Mouse (Mus musculus): ENCODE results near the gene Olfr52. TPM values are rescaled to one million over a fixed set of nuclear protein-coding genes. Genes with fewer than 3 reads are reported as not detected.
"Not testable (repeated sequence)": the region's sequence is repeated elsewhere in the genome, so short reads cannot be mapped to it uniquely, and the experiment has no call there.

Olfr52 gene
- not detected for total RNA-seq (2021)
- long read RNA-seq, experiment 1, result 0 reads
- long read RNA-seq, experiment 2, result 0 reads

DNA sequence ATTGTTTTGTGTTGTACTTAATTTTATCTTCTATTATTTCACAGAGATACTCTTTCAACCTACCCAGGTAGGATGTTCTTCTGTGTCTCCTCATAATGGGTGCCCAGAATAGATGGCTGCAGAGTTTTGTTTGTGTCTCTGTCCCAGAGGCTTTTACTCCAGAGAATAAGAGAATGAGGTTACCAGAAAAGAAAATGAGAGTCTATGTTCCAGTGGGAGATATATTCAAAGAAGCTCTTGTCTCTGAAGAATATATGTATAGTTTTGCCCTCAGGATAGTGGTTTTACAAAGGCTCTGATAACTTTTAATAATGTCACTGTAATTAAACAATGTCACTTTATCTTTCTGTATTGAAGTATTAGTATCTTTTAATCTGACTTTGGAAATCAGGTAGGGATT, at the start of gene Olfr52:
Gene Olfr52 (minus strand): TSS at position 101 of the 400 bp plus-strand sequence.
- intact Hi-C loops (cut with DNase I), result no loop called here

DNA sequence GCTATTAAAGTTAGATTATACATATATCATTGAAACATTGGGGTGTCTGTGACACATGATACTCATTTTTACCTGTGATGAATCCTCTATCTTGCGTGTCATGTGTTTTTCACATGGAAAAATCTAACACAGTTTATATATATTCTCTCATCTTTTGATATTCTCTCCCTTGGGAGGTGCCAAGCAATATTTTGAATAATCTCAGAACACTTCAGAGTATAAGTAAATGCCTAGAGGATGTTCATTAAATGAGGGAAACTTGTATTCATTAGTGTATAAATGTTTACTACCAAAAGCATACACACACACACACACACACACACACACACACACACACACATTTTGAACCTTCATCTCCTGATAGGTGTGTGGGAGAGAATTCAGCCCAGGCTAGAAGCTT, 45.8 kb upstream of the Olfr52 start, which contains the start of gene Olfr1047:
Gene Olfr1047 (minus strand): TSS at position 101 of the 400 bp plus-strand sequence.
- intact Hi-C loops (cut with DNase I), result no loop called here
- DNase-seq (ENCODE audit: low spot score in 2 of 2), result no peak

More for the DNA sequence above, at the start of gene Olfr52:
- no peak for DNase-seq (ENCODE audit: low spot score in 2 of 2)

- no peak for DNase-seq (ENCODE audit: low spot score in 2 of 2)
- intact Hi-C loops (cut with DNase I), result no loop called here
Observed at GRCm38 (mm10) chr2:86219214-86219613, 33.7 kb upstream of the Olfr52 start, which contains the start of gene Olfr1046. TSS of gene Olfr1046 (minus strand) at chr2:86219314.

DNA sequence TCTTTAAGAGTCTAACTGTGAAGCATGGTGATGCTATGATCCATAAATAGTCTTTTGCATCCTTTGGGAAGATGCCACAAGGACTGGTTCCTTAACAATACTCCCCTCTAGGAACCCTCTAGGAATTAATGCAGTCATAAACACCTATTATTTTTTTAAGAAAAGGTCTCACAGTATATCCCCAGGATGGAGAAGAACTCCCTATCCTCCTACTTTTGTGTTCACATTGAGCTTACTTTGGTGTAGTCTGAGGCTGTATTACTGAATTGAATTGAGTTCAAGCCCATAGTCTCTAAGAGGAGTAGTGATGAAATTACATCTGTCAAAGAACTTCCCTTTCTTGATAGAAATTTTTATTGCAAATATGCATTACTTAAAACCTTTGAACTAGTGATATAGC, 17.4 kb upstream of the Olfr52 start, which contains the start of gene Olfr1045:
Gene Olfr1045 (minus strand): TSS at position 101 of the 400 bp plus-strand sequence.
- DNase-seq (ENCODE audit: low spot score in 2 of 2), result no peak
- intact Hi-C loops (cut with DNase I), result no loop called here

GRCm38 (mm10) chr2:86195863-86196262, 10.4 kb upstream of the Olfr52 start:
- no peak for DNase-seq (ENCODE audit: low spot score in 2 of 2)
- intact Hi-C loops (cut with DNase I), result no loop called here

- no peak for DNase-seq (ENCODE audit: low spot score in 2 of 2)
- intact Hi-C loops (cut with DNase I), result no loop called here
Observed at GRCm38 (mm10) chr2:86179950-86180349, 5.5 kb downstream of the Olfr52 start.

DNA sequence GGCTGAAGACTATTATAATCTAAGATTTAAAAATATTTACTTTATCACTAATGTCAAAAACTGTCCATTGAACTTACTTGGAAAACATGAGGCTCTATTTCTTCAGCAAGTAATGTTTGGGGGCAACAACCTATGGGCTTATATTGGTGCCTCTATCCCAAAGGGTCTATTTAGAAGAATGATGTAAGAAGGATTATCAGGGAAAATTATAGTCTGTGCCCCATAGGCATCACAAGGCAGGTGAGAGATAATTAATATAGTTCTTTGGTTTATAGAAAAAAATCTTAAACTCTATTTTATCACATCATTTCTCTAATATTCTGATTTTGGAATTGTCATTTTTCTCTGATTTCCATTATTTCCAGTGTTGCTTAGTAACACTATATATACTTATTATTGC, 7.8 kb downstream of the Olfr52 start, which contains the start of gene Olfr1044:
Gene Olfr1044 (minus strand): TSS at position 101 of the 400 bp plus-strand sequence.
- DNase-seq (ENCODE audit: low spot score in 2 of 2), result no peak
- intact Hi-C loops (cut with DNase I), result no loop called here

DNA sequence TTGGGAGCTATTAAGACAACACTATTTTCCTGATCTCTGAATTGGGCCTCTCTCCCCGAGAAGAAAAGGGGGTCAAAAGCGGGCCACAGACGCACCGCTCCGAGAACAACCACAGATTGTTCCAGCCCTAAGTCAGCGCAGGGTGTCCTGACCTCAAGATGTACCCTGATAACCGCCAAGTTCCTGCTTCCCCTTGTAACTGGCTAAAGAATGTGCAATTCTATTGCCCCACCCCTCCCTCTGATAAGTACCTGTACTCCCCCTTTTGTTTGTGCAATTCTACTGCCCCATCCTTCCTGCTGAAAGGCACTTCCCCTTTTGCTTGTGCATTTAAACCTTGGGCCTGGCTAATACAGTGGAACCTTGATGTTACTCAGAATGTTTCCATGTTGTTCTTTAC, 10.1 kb downstream of the Olfr52 start:
- DNase-seq (ENCODE audit: low spot score in 2 of 2); intact Hi-C loops (cut with DNase I): not testable (repeated sequence)

- intact Hi-C loops (cut with DNase I), result no loop called here
- DNase-seq (ENCODE audit: low spot score in 2 of 2), result no peak
Observed at GRCm38 (mm10) chr2:86167422-86167821, 18.1 kb downstream of the Olfr52 start, which contains the start of gene Olfr1043. TSS of gene Olfr1043 (minus strand) at chr2:86167522.

DNA sequence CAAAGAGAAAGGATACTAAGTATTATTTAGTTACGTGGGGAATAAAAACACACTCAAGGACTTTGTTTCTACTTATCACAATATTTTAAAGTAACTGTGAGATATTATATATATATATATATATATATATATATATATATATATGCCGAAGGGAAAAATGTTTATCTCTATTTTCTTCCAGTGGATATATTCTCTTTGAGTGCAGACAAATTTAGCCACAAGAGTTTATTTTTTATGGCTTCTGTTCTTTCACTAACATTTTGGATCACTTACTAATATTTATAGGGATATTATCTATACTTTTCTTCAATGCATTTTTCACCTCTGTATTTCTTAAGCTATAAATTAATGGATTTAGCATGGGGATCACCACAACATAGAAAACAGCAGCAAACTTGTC, 23.7 kb downstream of the Olfr52 start, which contains the start of gene Olfr1042:
Gene Olfr1042 (minus strand): TSS at position 101 of the 400 bp plus-strand sequence.
- intact Hi-C loops (cut with DNase I), result no loop called here

DNA sequence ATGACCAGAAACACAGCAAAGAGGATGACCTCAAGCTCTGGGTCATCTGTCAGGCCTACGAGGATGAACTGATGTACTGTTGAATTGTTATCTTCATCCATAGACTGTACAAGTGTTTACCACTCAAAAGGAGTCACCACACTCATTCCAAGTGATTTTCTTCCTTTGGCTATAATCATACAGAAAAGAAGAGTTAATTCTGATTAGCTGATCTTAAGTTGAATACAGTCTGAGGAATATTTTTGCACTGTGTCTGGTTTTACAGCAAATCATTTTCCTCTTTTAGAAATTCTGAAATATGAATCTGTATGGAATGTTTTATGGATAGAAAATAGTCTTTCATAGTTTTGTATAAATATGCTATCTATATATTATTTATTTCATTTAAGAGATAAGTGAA, 38.9 kb downstream of the Olfr52 start, which contains the start of gene Olfr1040:
Gene Olfr1040 (minus strand): TSS at position 101 of the 400 bp plus-strand sequence.
- intact Hi-C loops (cut with DNase I), result no loop called here

More for the DNA sequence above, 23.7 kb downstream of the Olfr52 start, which contains the start of gene Olfr1042:
- DNase-seq (ENCODE audit: low spot score in 2 of 2), result no peak

DNA sequence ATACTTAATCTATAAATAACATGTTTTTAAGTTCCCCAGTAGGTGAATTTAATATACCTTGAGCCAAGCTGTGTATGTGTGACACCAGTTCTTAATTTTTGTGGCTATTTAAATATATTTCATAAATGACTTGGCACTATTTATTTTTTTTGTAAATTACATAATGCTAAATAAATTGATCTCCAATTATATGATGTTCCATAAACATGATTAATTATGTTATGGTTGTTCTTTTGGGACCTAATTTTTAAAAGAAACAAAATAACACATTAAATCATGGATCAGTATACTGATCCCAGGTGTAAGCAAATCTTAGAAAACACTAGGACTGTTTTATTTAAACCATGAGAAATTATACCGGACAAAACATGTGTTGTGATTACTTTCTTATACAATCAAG, 49.7 kb downstream of the Olfr52 start, which contains the start of gene Olfr1039:
Gene Olfr1039 (minus strand): TSS at position 101 of the 400 bp plus-strand sequence.
- no peak for DNase-seq (ENCODE audit: low spot score in 2 of 2)

More for the DNA sequence above, 38.9 kb downstream of the Olfr52 start, which contains the start of gene Olfr1040:
- DNase-seq (ENCODE audit: low spot score in 2 of 2), result no peak

More for the DNA sequence above, 49.7 kb downstream of the Olfr52 start, which contains the start of gene Olfr1039:
- intact Hi-C loops (cut with DNase I), result no loop called here

Other genes starting within 250 kb of the Olfr52 start
- gene Olfr1028, start 235.2 kb downstream of the Olfr52 start, total RNA-seq (2021), result not detected
- not detected for gene Olfr1029, start 211.8 kb downstream of the Olfr52 start, total RNA-seq (2021)
- not detected for gene Olfr1030, start 206.4 kb downstream of the Olfr52 start, total RNA-seq (2021)
- gene Olfr1031, start 195.4 kb downstream of the Olfr52 start, total RNA-seq (2021), result not detected
- not detected for gene Olfr1032, start 180.1 kb downstream of the Olfr52 start, total RNA-seq (2021)
- not detected for gene Olfr1033, start 165.1 kb downstream of the Olfr52 start, total RNA-seq (2021)
- not detected for gene Olfr1034, start 139.8 kb downstream of the Olfr52 start, total RNA-seq (2021)
- gene Olfr1036, start 111.7 kb downstream of the Olfr52 start, total RNA-seq (2021), result not detected
- not detected for gene Olfr1037, start 98.3 kb downstream of the Olfr52 start, total RNA-seq (2021)
- gene Olfr1039, start 49.8 kb downstream of the Olfr52 start, total RNA-seq (2021), result not detected
- not detected for gene Olfr1040, start 39.0 kb downstream of the Olfr52 start, total RNA-seq (2021)
- not detected for gene Olfr1042, start 23.8 kb downstream of the Olfr52 start, total RNA-seq (2021)
- gene Olfr1043, start 18.2 kb downstream of the Olfr52 start, total RNA-seq (2021), result not detected
- not detected for gene Olfr1044, start 7.9 kb downstream of the Olfr52 start, total RNA-seq (2021)
- not detected for gene Olfr1045, start 17.3 kb upstream of the Olfr52 start, total RNA-seq (2021)
- gene Olfr1046, start 33.6 kb upstream of the Olfr52 start, total RNA-seq (2021), result not detected
- gene Olfr1047, start 45.7 kb upstream of the Olfr52 start, total RNA-seq (2021), result not detected
- gene Olfr1048, start 54.6 kb upstream of the Olfr52 start, total RNA-seq (2021), result not detected
- not detected for gene Olfr1049, start 72.6 kb upstream of the Olfr52 start, total RNA-seq (2021)
- not detected for gene Olfr1051, start 93.4 kb upstream of the Olfr52 start, total RNA-seq (2021)
- gene Olfr1052, start 106.8 kb upstream of the Olfr52 start, total RNA-seq (2021), result not detected
- not detected for gene Olfr1053, start 129.6 kb upstream of the Olfr52 start, total RNA-seq (2021)
- not detected for gene Olfr1054, start 149.8 kb upstream of the Olfr52 start, total RNA-seq (2021)
- gene Olfr1055, start 164.6 kb upstream of the Olfr52 start, total RNA-seq (2021), result not detected
- not detected for gene Olfr1056, start 176.8 kb upstream of the Olfr52 start, total RNA-seq (2021)
- gene Olfr1057, start 192.7 kb upstream of the Olfr52 start, total RNA-seq (2021), result not detected
- not detected for gene Olfr1058, start 202.9 kb upstream of the Olfr52 start, total RNA-seq (2021)
- not detected for gene Olfr1061, start 228.4 kb upstream of the Olfr52 start, total RNA-seq (2021)
- gene Olfr1062, start 241.1 kb upstream of the Olfr52 start, total RNA-seq (2021), result not detected

Measured in left cerebral cortex, postnatal 14 days (tissue).